Mouse (Mus musculus) heart, embryonic 14.5 days (tissue): ENCODE data around the gene Ipcef1. TPM values are rescaled to one million over a fixed set of nuclear protein-coding genes. Genes with fewer than 3 reads are reported as not detected.
A peak's percentile ranks its signal among the peaks of the same experiment; 100 is the strongest.

Experiments
- ATAC-seq: fragments of 200-750 bp; cut with Nextera tagmentation; 2 replicates; pipeline ENCODE4 v1.8.0; 2017; ENCODE audit warnings: low read depth, moderate TSS enrichment; ENCODE audit not compliant: insufficient number of reproducible peaks, insufficient read depth, low FRiP score
- H3K27ac ChIP-seq, 2 experiments: fragments of 200-500 bp in 1 of 2; fragments of 300-500 bp in 1 of 2; sonication (generic) in 1 of 2; replicated peaks in 1 of 2; 2 replicates each; pipeline ENCODE4 v1.5.1; 2012 to 2014; ENCODE audit warnings: low read depth in 2 of 2, low read length in 2 of 2, control low read depth in 1 of 2, mild to moderate bottlenecking in 1 of 2, mixed read lengths in 1 of 2; ENCODE audit not compliant: control insufficient read depth in 1 of 2, insufficient read depth in 1 of 2
- H3K27me3 ChIP-seq: fragments of 300-500 bp; sonication (generic); 2 replicates; pipeline ENCODE4 v1.6.1; 2014; ENCODE audit warnings: mild to moderate bottlenecking, low read length, control low read depth; ENCODE audit not compliant: control insufficient read depth, insufficient read depth
- H3K36me3 ChIP-seq: fragments of 300-500 bp; sonication (generic); 2 replicates; pipeline ENCODE4 v1.6.1; 2014; ENCODE audit warnings: mild to moderate bottlenecking, control low read depth, low read length, mixed read lengths; ENCODE audit not compliant: control insufficient read depth, insufficient read depth
- H3K4me1 ChIP-seq, 2 experiments: fragments of 200-500 bp in 1 of 2; fragments of 300-500 bp in 1 of 2; sonication (generic) in 1 of 2; 2 replicates each; pipeline ENCODE4 v1.6.1; 2012 to 2014; ENCODE audit warnings: low read length in 2 of 2, control low read depth in 1 of 2, mixed read lengths in 1 of 2; ENCODE audit not compliant: control insufficient read depth in 2 of 2, insufficient read depth in 2 of 2
- H3K4me2 ChIP-seq: fragments of 300-500 bp; sonication (generic); 2 replicates; pipeline ENCODE4 v1.6.1; 2014; ENCODE audit warnings: mild to moderate bottlenecking, low read length
- H3K4me3 ChIP-seq, 2 experiments: fragments of 200-500 bp in 1 of 2; fragments of 300-500 bp in 1 of 2; sonication (generic) in 1 of 2; 2 replicates each; pipeline ENCODE4 v1.5.1; 2012 to 2014; ENCODE audit warnings: low read length in 2 of 2, mild to moderate bottlenecking in 2 of 2, control low read depth in 1 of 2, low read depth in 1 of 2, moderate library complexity in 1 of 2; ENCODE audit not compliant: control insufficient read depth in 1 of 2, insufficient read depth in 1 of 2
- H3K9ac ChIP-seq: fragments of 300-500 bp; sonication (generic); 2 replicates; pipeline ENCODE4 v1.6.1; 2014; ENCODE audit warnings: mild to moderate bottlenecking, low read length
- H3K9me3 ChIP-seq: fragments of 300-500 bp; sonication (generic); 2 replicates; pipeline ENCODE4 v1.6.1; 2016; ENCODE audit warnings: low read length, control low read depth; ENCODE audit not compliant: control insufficient read depth
- WGBS: fragments of 180-500 bp; shearing (Covaris S2); extraction: QIAGEN DNeasy Blood & Tissue Kit; methylation state at CpG from one replicate; pipeline ENCODE4 v1.1.7; 2014; 5-methylcytosine and 5-hydroxymethylcytosine counted together
- polyA plus RNA-seq: library from polyadenylated mRNA; unstranded; fragments of >200 nt; fragmentation: Nextera tagmentation; extraction: Ambion mirVana; gene quantifications from 2 replicates; pipeline ENCODE4 v1.2.1, GENCODE M21; 2014

Gene Ipcef1
- polyA plus RNA-seq, 1 experiment from 2014 or later: not detected

- no peak overlapping the region for H3K4me3 ChIP-seq
- 88% methylated on average over 4 of the region's 4 CpGs for WGBS
- H3K9ac ChIP-seq: no peak overlapping the region
- no peaks in the 10 kb centered on the region for H3K27me3 ChIP-seq
- H3K4me1 ChIP-seq: no peaks in the 10 kb centered on the region
- ATAC-seq: no peak
- no peak overlapping the region for H3K27ac ChIP-seq
- no peaks in the 10 kb centered on the region for H3K36me3 ChIP-seq
- no peaks in the 10 kb centered on the region for H3K9me3 ChIP-seq
- H3K4me2 ChIP-seq: no peak overlapping the region
These were observed 66.0 kb downstream of the Ipcef1 start for GRCm38 (mm10) chr10:6986246-6986645.

GRCm38 (mm10) chr10:6983431-6983830 is 68.8 kb downstream of the Ipcef1 start:
- Histone ChIP-seq H3K27ac (no peak overlapping the region), H3K4me3 (no peak overlapping the region), H3K27me3 (no peaks in the 10 kb centered on the region), H3K4me1 (no peaks in the 10 kb centered on the region; a peak in 1 of 4 replicates), H3K4me2 (no peak overlapping the region), H3K9ac (no peak overlapping the region), H3K9me3 (no peaks in the 10 kb centered on the region), H3K36me3 (no peaks in the 10 kb centered on the region)
- WGBS: 91% methylated on average over 2 of the region's 2 CpGs
- no peak for ATAC-seq

GRCm38 (mm10) chr10:6982751-6983151 is 69.5 kb downstream of the Ipcef1 start:
- Histone ChIP-seq H3K9me3 (no peaks in the 10 kb centered on the region), H3K4me3 (no peak overlapping the region), H3K9ac (no peak overlapping the region), H3K27ac (no peak overlapping the region), H3K4me2 (no peak overlapping the region), H3K36me3 (no peaks in the 10 kb centered on the region), H3K4me1 (no peaks in the 10 kb centered on the region; a peak in 1 of 4 replicates), H3K27me3 (no peaks in the 10 kb centered on the region)
- ATAC-seq: no peak
- WGBS: 68% methylated on average over 2 of the region's 2 CpGs

- peak overlapping the region; percentile 34; the same call in 1 of the 2 replicates for H3K9ac ChIP-seq
- ATAC-seq: no peak
- H3K36me3 ChIP-seq: no peaks in the 10 kb centered on the region
These were observed 72.0 kb downstream of the Ipcef1 start for GRCm38 (mm10) chr10:6980236-6980635.

GRCm38 (mm10) chr10:6979789-6980188 is 72.5 kb downstream of the Ipcef1 start:
- H3K36me3 ChIP-seq: no peaks in the 10 kb centered on the region
- peak overlapping the region; percentile 53 for H3K4me2 ChIP-seq
- ATAC-seq: no peak
- H3K27me3 ChIP-seq: no peaks in the 10 kb centered on the region
- H3K9me3 ChIP-seq: no peaks in the 10 kb centered on the region
- H3K4me3 ChIP-seq: peak overlapping the region in 1 of 2 experiments; percentile 13; a peak in 1 of 4 replicates
- no peaks in the 10 kb centered on the region; a peak in 1 of 4 replicates for H3K4me1 ChIP-seq
- H3K9ac ChIP-seq: peak overlapping the region; percentile 34; the same call in 1 of the 2 replicates
- WGBS: 52% methylated on average over 8 of the region's 8 CpGs
- H3K27ac ChIP-seq: no peak overlapping the region

More at GRCm38 (mm10) chr10:6980236-6980635, 72.0 kb downstream of the Ipcef1 start:
- 22% methylated on average over 6 of the region's 6 CpGs for WGBS
- H3K27ac ChIP-seq: no peak overlapping the region
- no peaks in the 10 kb centered on the region for H3K27me3 ChIP-seq
- no peaks in the 10 kb centered on the region for H3K9me3 ChIP-seq
- H3K4me1 ChIP-seq: no peaks in the 10 kb centered on the region; a peak in 1 of 4 replicates
- peak overlapping the region in 1 of 2 experiments; percentile 13; a peak in 2 of 4 replicates for H3K4me3 ChIP-seq
- peak overlapping the region; percentile 53 for H3K4me2 ChIP-seq

GRCm38 (mm10) chr10:6979216-6979615 is 73.1 kb downstream of the Ipcef1 start:
- no peak for ATAC-seq
- Histone ChIP-seq H3K27me3 (no peaks in the 10 kb centered on the region), H3K4me3 (no peak overlapping the region), H3K27ac (no peak overlapping the region), H3K4me2 (no peak overlapping the region), H3K9me3 (no peaks in the 10 kb centered on the region), H3K4me1 (no peaks in the 10 kb centered on the region; a peak in 1 of 4 replicates), H3K36me3 (no peaks in the 10 kb centered on the region), H3K9ac (no peak overlapping the region)
- 79% methylated on average over 7 of the region's 7 CpGs for WGBS

- H3K9me3 ChIP-seq: no peaks in the 10 kb centered on the region
- no peak overlapping the region for H3K4me3 ChIP-seq
- no peak overlapping the region for H3K4me2 ChIP-seq
- WGBS: 86% methylated on average over 1 of the region's 1 CpGs
- H3K27me3 ChIP-seq: no peaks in the 10 kb centered on the region
- no peaks in the 10 kb centered on the region for H3K36me3 ChIP-seq
- no peak overlapping the region for H3K27ac ChIP-seq
- ATAC-seq: no peak
- no peaks in the 10 kb centered on the region; a peak in 1 of 4 replicates for H3K4me1 ChIP-seq
- no peak overlapping the region for H3K9ac ChIP-seq
These were observed 73.5 kb downstream of the Ipcef1 start for GRCm38 (mm10) chr10:6978733-6979132.

- no peak for ATAC-seq
- Histone ChIP-seq H3K9me3 (no peaks in the 10 kb centered on the region), H3K4me3 (no peak overlapping the region), H3K27ac (no peak overlapping the region), H3K4me2 (no peak overlapping the region), H3K4me1 (no peaks in the 10 kb centered on the region; a peak in 1 of 4 replicates), H3K9ac (no peak overlapping the region), H3K36me3 (no peaks in the 10 kb centered on the region), H3K27me3 (no peaks in the 10 kb centered on the region)
- WGBS: 46% methylated on average over 2 of the region's 2 CpGs
These were observed 74.4 kb downstream of the Ipcef1 start for GRCm38 (mm10) chr10:6977843-6978242.
